Mouse (Mus musculus): ENCODE measurements around the gene Cldn7. TPM values are rescaled to one million over a fixed set of nuclear protein-coding genes. Genes with fewer than 3 reads are reported as not detected.

Cldn7 gene
- total and polyA plus RNA-seq, 3 experiments: 0.31 to 0.36 TPM; not detected in 1

DNA sequence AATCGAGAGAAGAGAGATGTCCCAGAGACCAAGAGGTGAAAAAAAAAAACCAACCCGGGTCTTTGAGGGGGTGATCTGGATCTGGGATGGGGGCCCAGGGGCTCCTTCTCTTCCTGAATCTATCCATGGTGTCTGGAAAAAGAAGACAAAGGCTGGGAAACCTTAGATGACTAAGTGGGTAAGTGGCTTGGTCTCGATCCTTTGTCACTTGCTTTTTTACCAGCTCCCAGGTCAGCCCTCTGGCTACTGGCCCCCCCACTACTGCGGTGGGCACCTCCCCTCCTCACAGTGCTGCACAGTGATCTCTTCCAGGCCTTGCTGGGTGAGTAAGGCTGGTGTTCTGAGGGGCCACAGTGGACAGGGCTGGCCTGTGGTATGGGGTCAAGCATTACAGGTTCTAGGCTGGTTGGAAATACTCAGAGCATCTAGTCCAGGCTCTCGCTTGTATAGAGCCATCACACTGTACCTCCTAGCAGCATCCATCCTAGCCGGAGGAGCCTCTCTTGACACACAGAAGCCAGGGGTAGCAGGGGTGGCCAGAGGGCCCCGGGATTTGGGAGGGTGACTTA, 52.7 kb downstream of the Cldn7 start:
- DNase-seq (ENCODE audit: low read depth, low spot score): no peak
- H3K4me3 ChIP-seq (ENCODE audit: control insufficient read depth in 1 of 2, insufficient read depth in 1 of 2, low read depth in 2 of 2, low read length in 2 of 2): peak overlapping the region in 1 of 2 experiments; percentile 54; a peak in 2 of 4 replicates
- H3K9ac ChIP-seq (ENCODE audit: control insufficient read depth, low read depth, low read length, poor library complexity, severe bottlenecking): peak overlapping the region; percentile 69
- H3K27me3 ChIP-seq (ENCODE audit: control insufficient read depth in 1 of 2, insufficient read depth in 2 of 2, low read length in 2 of 2): no peaks in the 10 kb centered on the region
- peaks cover 0 to 40% of the 10 kb centered on the region in 2 experiments; a peak in 2 of 4 replicates for H3K36me3 ChIP-seq (ENCODE audit: control insufficient read depth in 1 of 2, insufficient read depth in 2 of 2, low read length in 2 of 2)
- H3K79me2 ChIP-seq (ENCODE audit: control insufficient read depth, insufficient read depth, low read length, poor library complexity): peaks cover 28% of the 10 kb centered on the region
- peaks cover 6 to 38% of the 10 kb centered on the region in 2 experiments for H3K4me1 ChIP-seq (ENCODE audit: control insufficient read depth in 1 of 2, insufficient read depth in 2 of 2, low read length in 2 of 2)
- peak overlapping the region; percentile 48 for H3K27ac ChIP-seq (ENCODE audit: control insufficient read depth, low read depth, low read length)
- TF ChIP-seq NELFE (IDR thresholded peaks at IDR 0.05; ENCODE audit: low read depth, low read length) (no peak), RCOR1 (IDR thresholded peaks at IDR 0.05; ENCODE audit: low read depth, low read length) (no peak), CHD1 (IDR thresholded peaks at IDR 0.05; ENCODE audit: low read depth, low read length) (no peak), ELF1 (IDR thresholded peaks at IDR 0.05; ENCODE audit: low read depth, low read length) (no peak), MAFK (IDR thresholded peaks at IDR 0.05; ENCODE audit: borderline replicate concordance, low read depth, low read length) (no peak)
- no peaks in the 10 kb centered on the region for H3K9me3 ChIP-seq (replicated peaks; ENCODE audit: insufficient read depth, low read length)

Other genes with a start within 250 kb of the Cldn7 start
Only the 30 nearest of the 34 such genes appear.
- gene Chrnb1, start 168.8 kb upstream of the Cldn7 start, total RNA-seq (2012; rRNA removed): 0.31 and 0.33 TPM in 2 replicates
- 1 to 10 TPM in 1 of 2 experiments, not detected in 1; 1.6 TPM for gene Chrnb1, start 168.8 kb upstream of the Cldn7 start, polyA plus RNA-seq (2012; ENCODE audit: insufficient read depth in 1 of 2, insufficient read length in 2 of 2, low read depth in 1 of 2, low replicate concordance in 2 of 2, missing spikeins in 1 of 2)
- gene Fgf11, start 162.9 kb upstream of the Cldn7 start, total RNA-seq (2012; rRNA removed): 4.8 and 5.1 TPM in 2 replicates
- gene Fgf11, start 162.9 kb upstream of the Cldn7 start, polyA plus RNA-seq (2012; ENCODE audit: insufficient read depth in 1 of 2, insufficient read length in 2 of 2, low read depth in 1 of 2, low replicate concordance in 2 of 2, missing spikeins in 1 of 2): 10 to 100 TPM in 1 of 2 experiments, not detected in 1; 26.8 TPM
- 0.29 and 0.31 TPM in 2 replicates for gene Tmem102, start 159.2 kb upstream of the Cldn7 start, total RNA-seq (2012; rRNA removed)
- 1 to 10 TPM in 1 of 2 experiments, not detected in 1; 2.4 TPM for gene Tmem102, start 159.2 kb upstream of the Cldn7 start, polyA plus RNA-seq (2012; ENCODE audit: insufficient read depth in 1 of 2, insufficient read length in 2 of 2, low read depth in 1 of 2, low replicate concordance in 2 of 2, missing spikeins in 1 of 2)
- gene Gm39566, start 149.5 kb upstream of the Cldn7 start, total RNA-seq (2012; rRNA removed): 0.04 TPM in 1 of 2 replicates, not detected in the other
- not detected for gene Gm39566, start 149.5 kb upstream of the Cldn7 start, polyA plus RNA-seq (2012; ENCODE audit: insufficient read depth in 1 of 2, insufficient read length in 2 of 2, low read depth in 1 of 2, low replicate concordance in 2 of 2, missing spikeins in 1 of 2)
- gene Spem2, start 146.3 kb upstream of the Cldn7 start, total RNA-seq (2012; rRNA removed): not detected in 2 replicates
- not detected for gene Spem2, start 146.3 kb upstream of the Cldn7 start, polyA plus RNA-seq (2012; ENCODE audit: insufficient read depth in 1 of 2, insufficient read length in 2 of 2, low read depth in 1 of 2, low replicate concordance in 2 of 2, missing spikeins in 1 of 2)
- 0.19 TPM in 1 of 2 replicates, not detected in the other for gene Spem1, start 142.6 kb upstream of the Cldn7 start, total RNA-seq (2012; rRNA removed)
- gene Spem1, start 142.6 kb upstream of the Cldn7 start, polyA plus RNA-seq (2012; ENCODE audit: insufficient read depth in 1 of 2, insufficient read length in 2 of 2, low read depth in 1 of 2, low replicate concordance in 2 of 2, missing spikeins in 1 of 2): under 1 TPM in 1 of 2 experiments, not detected in 1; 0.15 TPM
- gene Nlgn2, start 127.0 kb upstream of the Cldn7 start, total RNA-seq (2012; rRNA removed): 20.3 and 20.9 TPM in 2 replicates
- 10 to 100 TPM; 29.8 to 43.3 TPM for gene Nlgn2, start 127.0 kb upstream of the Cldn7 start, polyA plus RNA-seq (2012; ENCODE audit: insufficient read depth in 1 of 2, insufficient read length in 2 of 2, low read depth in 1 of 2, low replicate concordance in 2 of 2, missing spikeins in 1 of 2)
- gene Tmem256, start 126.3 kb upstream of the Cldn7 start, total RNA-seq (2012; rRNA removed): 176 and 190 TPM in 2 replicates
- 100 to 1,000 TPM in 1 of 2 experiments, not detected in 1; 181 TPM for gene Tmem256, start 126.3 kb upstream of the Cldn7 start, polyA plus RNA-seq (2012; ENCODE audit: insufficient read depth in 1 of 2, insufficient read length in 2 of 2, low read depth in 1 of 2, low replicate concordance in 2 of 2, missing spikeins in 1 of 2)
- gene Plscr3, start 118.4 kb upstream of the Cldn7 start, total RNA-seq (2012; rRNA removed): 3.8 and 4.6 TPM in 2 replicates
- 10 to 100 TPM in 1 of 2 experiments, not detected in 1; 26.0 TPM for gene Plscr3, start 118.4 kb upstream of the Cldn7 start, polyA plus RNA-seq (2012; ENCODE audit: insufficient read depth in 1 of 2, insufficient read length in 2 of 2, low read depth in 1 of 2, low replicate concordance in 2 of 2, missing spikeins in 1 of 2)
- gene Tnk1, start 106.0 kb upstream of the Cldn7 start, total RNA-seq (2012; rRNA removed): 0.13 and 0.35 TPM in 2 replicates
- under 1 TPM in 1 of 2 experiments, not detected in 1; 0.25 TPM for gene Tnk1, start 106.0 kb upstream of the Cldn7 start, polyA plus RNA-seq (2012; ENCODE audit: insufficient read depth in 1 of 2, insufficient read length in 2 of 2, low read depth in 1 of 2, low replicate concordance in 2 of 2, missing spikeins in 1 of 2)
- not detected in 2 replicates for gene Tmem95, start 86.8 kb upstream of the Cldn7 start, total RNA-seq (2012; rRNA removed)
- gene Tmem95, start 86.8 kb upstream of the Cldn7 start, polyA plus RNA-seq (2012; ENCODE audit: insufficient read depth in 1 of 2, insufficient read length in 2 of 2, low read depth in 1 of 2, low replicate concordance in 2 of 2, missing spikeins in 1 of 2): not detected
- 0.19 and 0.26 TPM in 2 replicates for gene Kctd11, start 83.4 kb upstream of the Cldn7 start, total RNA-seq (2012; rRNA removed)
- gene Kctd11, start 83.4 kb upstream of the Cldn7 start, polyA plus RNA-seq (2012; ENCODE audit: insufficient read depth in 1 of 2, insufficient read length in 2 of 2, low read depth in 1 of 2, low replicate concordance in 2 of 2, missing spikeins in 1 of 2): under 1 TPM in 1 of 2 experiments, not detected in 1; 0.49 TPM
- gene Acap1, start 69.2 kb upstream of the Cldn7 start, total RNA-seq (2012; rRNA removed): 20.7 and 33.4 TPM in 2 replicates
- gene Acap1, start 69.2 kb upstream of the Cldn7 start, polyA plus RNA-seq (2012; ENCODE audit: insufficient read depth in 1 of 2, insufficient read length in 2 of 2, low read depth in 1 of 2, low replicate concordance in 2 of 2, missing spikeins in 1 of 2): 10 to 100 TPM in 1 of 2 experiments, not detected in 1; 42.2 TPM
- 0.69 and 0.81 TPM in 2 replicates for gene 2810408A11Rik, start 63.8 kb upstream of the Cldn7 start, total RNA-seq (2012; rRNA removed)
- gene 2810408A11Rik, start 63.8 kb upstream of the Cldn7 start, polyA plus RNA-seq (2012; ENCODE audit: insufficient read depth in 1 of 2, insufficient read length in 2 of 2, low read depth in 1 of 2, low replicate concordance in 2 of 2, missing spikeins in 1 of 2): 1 to 10 TPM in 1 of 2 experiments, not detected in 1; 1.3 TPM
- 47.3 and 58.0 TPM in 2 replicates for gene Neurl4, start 63.7 kb upstream of the Cldn7 start, total RNA-seq (2012; rRNA removed)
- gene Neurl4, start 63.7 kb upstream of the Cldn7 start, polyA plus RNA-seq (2012; ENCODE audit: insufficient read depth in 1 of 2, insufficient read length in 2 of 2, low read depth in 1 of 2, low replicate concordance in 2 of 2, missing spikeins in 1 of 2): 10 to 100 TPM in 1 of 2 experiments, not detected in 1; 50.9 TPM
- 64.5 and 78.0 TPM in 2 replicates for gene Gps2, start 50.9 kb upstream of the Cldn7 start, total RNA-seq (2012; rRNA removed)
- gene Gps2, start 50.9 kb upstream of the Cldn7 start, polyA plus RNA-seq (2012; ENCODE audit: insufficient read depth in 1 of 2, insufficient read length in 2 of 2, low read depth in 1 of 2, low replicate concordance in 2 of 2, missing spikeins in 1 of 2): 100 to 1,000 TPM in 1 of 2 experiments, not detected in 1; 113 TPM
- gene Eif5a, start 42.8 kb upstream of the Cldn7 start, total RNA-seq (2012; rRNA removed): 1,428 and 1,539 TPM in 2 replicates
- 1,000 to 10,000 TPM; 1,272 to 3,185 TPM for gene Eif5a, start 42.8 kb upstream of the Cldn7 start, polyA plus RNA-seq (2012; ENCODE audit: insufficient read depth in 1 of 2, insufficient read length in 2 of 2, low read depth in 1 of 2, low replicate concordance in 2 of 2, missing spikeins in 1 of 2)
- 0.33 and 0.50 TPM in 2 replicates for gene Ybx2, start 29.0 kb upstream of the Cldn7 start, total RNA-seq (2012; rRNA removed)
- under 1 TPM in 1 of 2 experiments, not detected in 1; 0.92 TPM for gene Ybx2, start 29.0 kb upstream of the Cldn7 start, polyA plus RNA-seq (2012; ENCODE audit: insufficient read depth in 1 of 2, insufficient read length in 2 of 2, low read depth in 1 of 2, low replicate concordance in 2 of 2, missing spikeins in 1 of 2)
- 0.12 TPM in 1 of 2 replicates, not detected in the other for gene Slc2a4, start 16.6 kb upstream of the Cldn7 start, total RNA-seq (2012; rRNA removed)
- under 1 TPM in 1 of 2 experiments, not detected in 1; 0.19 TPM for gene Slc2a4, start 16.6 kb upstream of the Cldn7 start, polyA plus RNA-seq (2012; ENCODE audit: insufficient read depth in 1 of 2, insufficient read length in 2 of 2, low read depth in 1 of 2, low replicate concordance in 2 of 2, missing spikeins in 1 of 2)
- gene Ctdnep1, start 16.4 kb downstream of the Cldn7 start, total RNA-seq (2012; rRNA removed): 47.3 and 49.6 TPM in 2 replicates
- gene Ctdnep1, start 16.4 kb downstream of the Cldn7 start, polyA plus RNA-seq (2012; ENCODE audit: insufficient read depth in 1 of 2, insufficient read length in 2 of 2, low read depth in 1 of 2, low replicate concordance in 2 of 2, missing spikeins in 1 of 2): 100 to 1,000 TPM in 1 of 2 experiments, not detected in 1; 133 TPM
- 170 and 189 TPM in 2 replicates for gene Elp5, start 17.7 kb downstream of the Cldn7 start, total RNA-seq (2012; rRNA removed)
- 100 to 1,000 TPM in 1 of 2 experiments, not detected in 1; 222 TPM for gene Elp5, start 17.7 kb downstream of the Cldn7 start, polyA plus RNA-seq (2012; ENCODE audit: insufficient read depth in 1 of 2, insufficient read length in 2 of 2, low read depth in 1 of 2, low replicate concordance in 2 of 2, missing spikeins in 1 of 2)
- 105 and 132 TPM in 2 replicates for gene Gabarap, start 26.4 kb downstream of the Cldn7 start, total RNA-seq (2012; rRNA removed)
- 100 to 1,000 TPM in 1 of 2 experiments, not detected in 1; 241 TPM for gene Gabarap, start 26.4 kb downstream of the Cldn7 start, polyA plus RNA-seq (2012; ENCODE audit: insufficient read depth in 1 of 2, insufficient read length in 2 of 2, low read depth in 1 of 2, low replicate concordance in 2 of 2, missing spikeins in 1 of 2)
- 88.2 and 112 TPM in 2 replicates for gene Phf23, start 31.0 kb downstream of the Cldn7 start, total RNA-seq (2012; rRNA removed)
- 100 to 1,000 TPM in 1 of 2 experiments, not detected in 1; 108 TPM for gene Phf23, start 31.0 kb downstream of the Cldn7 start, polyA plus RNA-seq (2012; ENCODE audit: insufficient read depth in 1 of 2, insufficient read length in 2 of 2, low read depth in 1 of 2, low replicate concordance in 2 of 2, missing spikeins in 1 of 2)
- 40.1 and 41.9 TPM in 2 replicates for gene Dvl2, start 35.8 kb downstream of the Cldn7 start, total RNA-seq (2012; rRNA removed)
- gene Dvl2, start 35.8 kb downstream of the Cldn7 start, polyA plus RNA-seq (2012; ENCODE audit: insufficient read depth in 1 of 2, insufficient read length in 2 of 2, low read depth in 1 of 2, low replicate concordance in 2 of 2, missing spikeins in 1 of 2): 10 to 100 TPM in 1 of 2 experiments, not detected in 1; 38.5 TPM
- gene Acadvl, start 50.6 kb downstream of the Cldn7 start, total RNA-seq (2012; rRNA removed): 123 and 140 TPM in 2 replicates
- gene Acadvl, start 50.6 kb downstream of the Cldn7 start, polyA plus RNA-seq (2012; ENCODE audit: insufficient read depth in 1 of 2, insufficient read length in 2 of 2, low read depth in 1 of 2, low replicate concordance in 2 of 2, missing spikeins in 1 of 2): 10 to 100 TPM in 1 of 2 experiments, not detected in 1; 92.5 TPM
- gene Dlg4, start 52.2 kb downstream of the Cldn7 start, total RNA-seq (2012; rRNA removed): 6.5 and 7.9 TPM in 2 replicates
- gene Dlg4, start 52.2 kb downstream of the Cldn7 start, polyA plus RNA-seq (2012; ENCODE audit: insufficient read depth in 1 of 2, insufficient read length in 2 of 2, low read depth in 1 of 2, low replicate concordance in 2 of 2, missing spikeins in 1 of 2): 10 to 100 TPM in 1 of 2 experiments, not detected in 1; 24.7 TPM
- 0.13 TPM in 1 of 2 replicates, not detected in the other for gene Asgr1, start 89.3 kb downstream of the Cldn7 start, total RNA-seq (2012; rRNA removed)
- gene Asgr1, start 89.3 kb downstream of the Cldn7 start, polyA plus RNA-seq (2012; ENCODE audit: insufficient read depth in 1 of 2, insufficient read length in 2 of 2, low read depth in 1 of 2, low replicate concordance in 2 of 2, missing spikeins in 1 of 2): under 1 TPM in 1 of 2 experiments, not detected in 1; 0.31 TPM
- gene Asgr2, start 127.9 kb downstream of the Cldn7 start, total RNA-seq (2012; rRNA removed): not detected in 2 replicates
- gene Asgr2, start 127.9 kb downstream of the Cldn7 start, polyA plus RNA-seq (2012; ENCODE audit: insufficient read depth in 1 of 2, insufficient read length in 2 of 2, low read depth in 1 of 2, low replicate concordance in 2 of 2, missing spikeins in 1 of 2): not detected
- gene Mgl2, start 165.6 kb downstream of the Cldn7 start, total RNA-seq (2012; rRNA removed): 0.12 TPM in 1 of 2 replicates, not detected in the other
- gene Mgl2, start 165.6 kb downstream of the Cldn7 start, polyA plus RNA-seq (2012; ENCODE audit: insufficient read depth in 1 of 2, insufficient read length in 2 of 2, low read depth in 1 of 2, low replicate concordance in 2 of 2, missing spikeins in 1 of 2): under 1 TPM in 1 of 2 experiments, not detected in 1; 0.06 TPM
- 5.0 and 8.4 TPM in 2 replicates for gene Clec10a, start 191.4 kb downstream of the Cldn7 start, total RNA-seq (2012; rRNA removed)
- gene Clec10a, start 191.4 kb downstream of the Cldn7 start, polyA plus RNA-seq (2012; ENCODE audit: insufficient read depth in 1 of 2, insufficient read length in 2 of 2, low read depth in 1 of 2, low replicate concordance in 2 of 2, missing spikeins in 1 of 2): 10 to 100 TPM in 1 of 2 experiments, not detected in 1; 10.8 TPM